Mouse (Mus musculus) thymus, adult 2 months (tissue): ENCODE results near the gene Sh3pxd2a.

Source experiments
- CTCF ChIP-seq: fragments of 200-500 bp; IDR thresholded peaks from 2 replicates; pipeline ENCODE4 v1.5.1; 2012; ENCODE audit warnings: mild to moderate bottlenecking, control low read depth, low read length, moderate library complexity, borderline replicate concordance; ENCODE audit not compliant: control insufficient read depth, poor library complexity, insufficient read depth; ENCODE audit errors: extremely low read depth
- POLR2A ChIP-seq: fragments of 200-500 bp; IDR thresholded peaks from 2 replicates; pipeline ENCODE4 v1.6.1; 2012; ENCODE audit warnings: mild to moderate bottlenecking, low read length, control low read depth, moderate library complexity; ENCODE audit not compliant: control insufficient read depth, poor library complexity, insufficient read depth; ENCODE audit errors: extremely low read depth

DNA sequence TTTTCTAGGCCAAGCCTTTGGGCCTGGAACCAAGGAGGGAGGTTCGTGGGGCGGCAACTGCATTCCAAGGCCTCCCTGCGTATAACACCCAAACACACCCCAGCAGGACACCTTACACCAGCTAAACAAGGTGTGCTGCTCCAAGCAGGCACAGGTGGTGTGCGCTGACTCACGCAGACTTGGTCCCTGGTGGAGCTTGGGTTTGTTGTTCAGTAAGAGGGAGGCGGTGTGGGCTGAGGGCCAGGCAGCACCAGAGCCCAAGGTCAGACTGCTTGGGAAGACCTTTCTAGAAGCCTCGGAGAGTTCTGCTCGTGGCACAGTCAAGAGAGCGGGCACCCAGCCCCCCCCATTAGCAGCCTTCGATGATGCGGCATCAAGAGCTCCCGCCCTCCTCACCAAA is 48.0 kb downstream of the Sh3pxd2a start:
- TF ChIP-seq POLR2A (no peak), CTCF (no peak)
